Mouse (Mus musculus) C2C12 (cell line): Measurements from ENCODE around the gene Atp8b5. TPM values are rescaled to one million over a fixed set of nuclear protein-coding genes. Genes with fewer than 3 reads are reported as not detected.

Source experiments
- H3K27me3 ChIP-seq: one replicate; pipeline ENCODE4 v1.6.1; 2011; ENCODE audit not compliant: control insufficient read depth, insufficient read depth, insufficient read length
- H3K36me3 ChIP-seq: one replicate; pipeline ENCODE4 v1.6.1; 2011; ENCODE audit not compliant: control insufficient read depth, insufficient read depth
- H3K4me3 ChIP-seq: one replicate; pipeline ENCODE4 v1.5.1; 2011; ENCODE audit warnings: mild to moderate bottlenecking, control low read depth; ENCODE audit not compliant: poor library complexity, insufficient read depth, severe bottlenecking
- H3K79me2 ChIP-seq: one replicate; pipeline ENCODE4 v1.6.1; 2011; ENCODE audit not compliant: control insufficient read depth, insufficient read depth
- H3K79me3 ChIP-seq: one replicate; pipeline ENCODE4 v1.6.1; 2011; ENCODE audit warnings: low read depth, control low read depth
- H3ac ChIP-seq: one replicate; pipeline ENCODE3; 2011; ENCODE audit warnings: low read depth; ENCODE audit not compliant: control insufficient read depth, insufficient read length
- CEBPB ChIP-seq: IDR thresholded peaks from one replicate; pipeline ENCODE4 v1.6.1; 2011; ENCODE audit warnings: low read depth, mild to moderate bottlenecking, control low read depth, moderate library complexity
- CTCF ChIP-seq: IDR thresholded peaks from one replicate; pipeline ENCODE4 v1.5.1; 2011; ENCODE audit not compliant: control insufficient read depth, insufficient read depth, insufficient read length
- FOSL1 ChIP-seq: IDR thresholded peaks from one replicate; pipeline ENCODE4 v1.8.0; 2011; ENCODE audit warnings: mild to moderate bottlenecking, low read length; ENCODE audit not compliant: poor library complexity, insufficient read depth, severe bottlenecking
- MAX ChIP-seq: IDR thresholded peaks from one replicate; pipeline ENCODE4 v1.6.1; 2011; ENCODE audit warnings: mild to moderate bottlenecking, control low read depth
- MYOD1 ChIP-seq: IDR thresholded peaks from one replicate; pipeline ENCODE4 v1.6.1; 2011; ENCODE audit warnings: low read depth; ENCODE audit not compliant: control insufficient read depth, insufficient read length
- MYOG ChIP-seq: IDR thresholded peaks from one replicate; pipeline ENCODE4 v1.6.1; 2011; ENCODE audit not compliant: control insufficient read depth, insufficient read length; ENCODE audit errors: extremely low read depth
- USF1 ChIP-seq: IDR thresholded peaks from one replicate; pipeline ENCODE4 v1.6.1; 2011; ENCODE audit warnings: low read depth, mild to moderate bottlenecking, control low read depth, moderate library complexity
- polyA plus RNA-seq: library from polyadenylated mRNA; unstranded; fragments of >200 nt; fragmentation: generic; extraction: Trizol; gene quantifications from one replicate; pipeline ENCODE4 v1.2.1, GENCODE M21; 2012; ENCODE audit warnings: missing spikeins

Gene Atp8b5
- polyA plus RNA-seq, 1 experiment, result 0.04 TPM

DNA sequence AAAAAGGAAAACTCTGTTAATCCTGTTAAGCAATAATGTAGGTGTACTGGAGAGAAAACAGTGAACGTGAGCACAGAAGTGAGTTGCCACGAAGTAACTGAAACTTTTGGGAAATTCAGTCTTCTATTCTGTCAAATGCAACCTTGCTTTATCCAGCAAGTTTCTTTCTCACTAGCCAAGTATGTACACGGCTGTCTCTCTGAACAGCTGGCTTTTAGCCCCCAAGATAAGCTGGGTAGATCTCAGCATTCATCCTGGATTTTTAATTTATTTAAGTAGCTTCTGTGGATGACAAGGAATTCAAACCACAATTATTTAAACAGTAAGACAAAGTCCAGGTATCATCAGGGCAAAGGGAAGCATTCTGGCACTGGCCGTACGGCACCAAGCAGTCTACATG, 100.3 kb downstream of the Atp8b5 start:
- TF ChIP-seq MYOD1 (no peak), MYOG (no peak), CTCF (no peak), USF1 (no peak), CEBPB (no peak), FOSL1 (no peak), MAX (no peak)
- no peak overlapping the region for H3ac ChIP-seq
- no peaks in the 10 kb centered on the region for H3K36me3 ChIP-seq
- H3K27me3 ChIP-seq, result peaks cover 4% of the 10 kb centered on the region
- H3K4me3 ChIP-seq, result no peak overlapping the region
- no peaks in the 10 kb centered on the region for H3K79me3 ChIP-seq
- no peaks in the 10 kb centered on the region for H3K79me2 ChIP-seq

DNA sequence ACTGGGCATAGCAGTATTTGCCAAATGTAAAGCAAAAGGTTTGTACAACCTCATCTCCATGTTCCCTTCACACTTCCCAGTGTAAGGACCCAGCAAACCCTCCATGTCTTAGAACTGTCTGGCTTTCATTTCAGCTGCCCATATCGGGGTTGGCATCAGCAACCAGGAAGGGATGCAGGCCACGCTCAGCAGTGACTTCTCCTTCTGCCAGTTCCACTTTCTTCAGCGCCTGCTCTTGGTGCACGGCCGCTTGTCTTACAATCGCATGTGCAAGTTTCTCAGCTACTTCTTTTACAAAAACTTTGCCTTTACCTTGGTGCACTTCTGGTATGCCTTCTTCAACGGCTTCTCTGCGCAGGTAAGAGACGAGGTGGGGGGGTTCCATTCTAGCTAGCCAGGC, 100.8 kb downstream of the Atp8b5 start:
- TF ChIP-seq FOSL1, result no peak
- no peak for TF ChIP-seq MAX
- TF ChIP-seq MYOD1, result no peak
- no peak for TF ChIP-seq CEBPB
- TF ChIP-seq MYOG, result no peak
- no peak for TF ChIP-seq CTCF
- no peak for TF ChIP-seq USF1
- H3K79me3 ChIP-seq, result no peaks in the 10 kb centered on the region
- H3ac ChIP-seq, result no peak overlapping the region
- H3K27me3 ChIP-seq, result peaks cover 4% of the 10 kb centered on the region
- H3K4me3 ChIP-seq, result no peak overlapping the region
- H3K36me3 ChIP-seq, result no peaks in the 10 kb centered on the region
- H3K79me2 ChIP-seq, result no peaks in the 10 kb centered on the region

DNA sequence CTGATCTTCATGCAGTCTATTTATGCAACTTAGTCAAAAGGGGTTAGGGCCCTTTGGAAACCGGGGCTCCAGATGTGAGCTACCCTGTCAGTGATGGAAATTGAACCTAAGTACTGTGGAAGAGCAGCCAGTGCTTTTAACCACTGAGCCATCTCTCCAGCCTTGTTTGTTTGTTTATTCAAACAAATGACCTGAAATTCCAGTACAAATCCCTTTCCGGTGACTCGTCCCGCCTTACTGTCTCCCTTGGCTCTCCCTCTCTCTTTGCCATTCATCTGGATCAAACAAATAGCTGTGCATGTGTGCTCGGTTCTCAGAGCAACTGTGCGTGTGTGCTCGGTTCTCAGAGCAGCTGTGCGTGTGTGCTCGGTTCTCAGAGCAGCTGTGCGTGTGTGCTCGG, 104.4 kb downstream of the Atp8b5 start:
- Histone ChIP-seq H3K79me3 (no peaks in the 10 kb centered on the region), H3K36me3 (no peaks in the 10 kb centered on the region), H3K79me2 (no peaks in the 10 kb centered on the region), H3ac (no peak overlapping the region), H3K27me3 (peaks cover 4% of the 10 kb centered on the region), H3K4me3 (no peak overlapping the region)
- TF ChIP-seq MYOD1, result no peak
- no peak for TF ChIP-seq MYOG
- no peak for TF ChIP-seq CTCF
- TF ChIP-seq CEBPB, result no peak
- TF ChIP-seq USF1, result no peak
- no peak for TF ChIP-seq MAX
- TF ChIP-seq FOSL1, result no peak

DNA sequence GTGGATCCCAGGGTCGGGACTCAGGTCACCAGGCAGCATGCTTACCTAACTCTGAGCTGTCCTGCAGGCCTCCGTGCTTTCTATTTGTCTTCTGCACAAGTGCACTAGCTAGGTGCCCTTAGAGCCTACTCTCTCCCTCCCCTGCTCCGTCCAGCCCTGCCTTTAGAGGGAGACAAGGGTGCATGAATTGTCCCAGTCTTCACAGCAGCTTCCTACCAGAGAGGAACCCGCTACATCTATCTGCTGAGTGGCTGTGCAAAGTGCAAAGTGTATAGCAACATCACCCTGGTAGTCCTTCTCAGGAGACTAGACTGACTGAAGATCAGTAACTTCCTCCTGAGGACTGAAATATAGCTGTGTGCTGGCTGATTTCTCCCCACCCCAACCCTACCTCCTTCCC, 105.2 kb downstream of the Atp8b5 start:
- H3ac ChIP-seq, result no peak overlapping the region
- TF ChIP-seq USF1 (no peak), MYOG (no peak), FOSL1 (no peak), MAX (no peak), CEBPB (no peak), CTCF (no peak), MYOD1 (no peak)
- no peaks in the 10 kb centered on the region for H3K79me3 ChIP-seq
- H3K27me3 ChIP-seq, result peaks cover 4% of the 10 kb centered on the region
- no peaks in the 10 kb centered on the region for H3K36me3 ChIP-seq
- H3K79me2 ChIP-seq, result no peaks in the 10 kb centered on the region
- H3K4me3 ChIP-seq, result no peak overlapping the region

DNA sequence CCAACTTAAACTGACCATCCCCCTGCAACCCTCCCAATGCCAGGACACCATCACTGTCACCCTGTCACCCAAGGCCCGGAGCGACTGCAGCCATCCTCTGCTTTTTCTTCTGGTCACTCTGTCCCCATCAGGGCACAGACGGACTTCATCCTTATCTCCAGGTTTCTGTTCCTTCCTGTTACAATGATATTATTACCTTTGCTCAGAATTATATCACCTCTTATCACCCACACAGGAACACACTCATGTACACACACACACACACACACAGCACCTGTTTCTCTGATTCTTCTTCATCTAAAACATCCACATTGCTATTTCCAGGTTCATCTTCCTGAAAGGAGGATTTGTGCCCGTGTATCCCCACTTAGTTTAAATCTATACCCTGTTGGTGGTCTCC, 107.3 kb downstream of the Atp8b5 start:
- Histone ChIP-seq H3K4me3 (no peak overlapping the region), H3K79me2 (no peaks in the 10 kb centered on the region), H3K27me3 (peaks cover 4% of the 10 kb centered on the region), H3ac (no peak overlapping the region), H3K36me3 (no peaks in the 10 kb centered on the region), H3K79me3 (no peaks in the 10 kb centered on the region)
- TF ChIP-seq CEBPB (no peak), USF1 (no peak), MYOG (no peak), FOSL1 (no peak), MAX (no peak), MYOD1 (no peak), CTCF (no peak)

DNA sequence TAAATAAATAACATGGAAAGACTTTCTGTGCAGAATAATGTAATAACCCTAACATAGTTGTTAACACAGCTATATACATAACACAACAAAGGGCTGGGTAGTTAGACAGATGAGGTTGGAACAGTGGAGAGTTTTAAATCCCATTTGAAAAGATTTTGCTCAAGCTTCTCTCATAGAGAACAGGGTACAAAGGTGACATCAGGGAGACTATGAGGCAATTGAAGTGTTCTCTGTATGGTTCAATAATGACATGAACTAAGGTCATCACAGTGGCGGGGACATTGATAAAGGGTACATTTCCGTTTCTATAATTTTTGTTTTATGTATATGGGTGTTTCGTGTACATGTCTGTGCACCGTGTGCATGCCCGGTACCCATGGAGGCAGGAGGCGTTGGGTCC, 112.6 kb downstream of the Atp8b5 start:
- no peak overlapping the region for H3ac ChIP-seq
- H3K79me3 ChIP-seq, result peaks cover 4% of the 10 kb centered on the region
- H3K4me3 ChIP-seq, result no peak overlapping the region
- H3K79me2 ChIP-seq, result peaks cover 19% of the 10 kb centered on the region
- TF ChIP-seq MYOD1, result no peak
- TF ChIP-seq MYOG, result no peak
- TF ChIP-seq CEBPB, result no peak
- no peak for TF ChIP-seq USF1
- TF ChIP-seq FOSL1, result no peak
- H3K27me3 ChIP-seq, result no peaks in the 10 kb centered on the region
- H3K36me3 ChIP-seq, result no peaks in the 10 kb centered on the region

DNA sequence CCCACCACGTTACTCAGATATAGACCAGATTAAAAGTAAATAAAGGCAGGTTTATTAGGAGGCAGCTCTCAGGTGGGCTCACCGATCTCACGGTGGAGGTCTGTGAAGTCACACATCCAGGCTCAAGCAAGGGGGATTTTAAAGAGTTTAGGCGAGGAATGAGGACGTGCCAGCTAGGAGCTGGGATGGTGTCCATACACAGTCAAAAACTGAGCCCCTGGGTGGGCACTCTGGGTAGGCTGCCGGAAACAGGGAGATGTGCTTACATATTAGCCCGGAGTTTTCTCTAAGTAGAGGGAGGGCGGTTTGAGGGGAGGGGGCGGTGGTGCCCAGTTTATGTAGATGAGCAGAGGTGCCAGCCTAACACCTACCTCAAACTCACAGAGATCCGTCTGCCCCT, 114.0 kb downstream of the Atp8b5 start:
- peak overlapping the region; percentile 41 for H3K4me3 ChIP-seq

More for the DNA sequence above, 114.0 kb downstream of the Atp8b5 start:
- Histone ChIP-seq H3K27me3 (no peaks in the 10 kb centered on the region), H3ac (peak overlapping the region; percentile 84), H3K36me3 (no peaks in the 10 kb centered on the region), H3K79me3 (peaks cover 14% of the 10 kb centered on the region), H3K79me2 (peaks cover 31% of the 10 kb centered on the region)
- TF ChIP-seq CTCF (no peak), CEBPB (no peak), MAX (no peak), MYOG (no peak), FOSL1 (no peak), MYOD1 (no peak), USF1 (no peak)
